Mouse (Mus musculus) myocyte (in vitro differentiated cells): ENCODE measurements around the gene Psme2.

Experiments used
- CEBPB ChIP-seq: IDR thresholded peaks from 2 replicates; pipeline ENCODE4 v1.6.1; 2011; ENCODE audit warnings: mild to moderate bottlenecking, moderate library complexity; ENCODE audit not compliant: poor library complexity, insufficient read depth, severe bottlenecking
- E2F4 ChIP-seq: IDR thresholded peaks from one replicate; pipeline ENCODE4 v1.6.1; 2011; ENCODE audit warnings: mild to moderate bottlenecking, control low read depth, moderate library complexity; ENCODE audit not compliant: insufficient read depth
- MAX ChIP-seq: IDR thresholded peaks from one replicate; pipeline ENCODE4 v1.6.1; 2011; ENCODE audit warnings: low read depth, mild to moderate bottlenecking, control low read depth
- MYOD1 ChIP-seq, 3 experiments: IDR thresholded peaks; one replicate each; pipeline ENCODE4 v1.6.1; 2011; ENCODE audit warnings: control low read depth in 2 of 3, low read depth in 2 of 3, mild to moderate bottlenecking in 2 of 3, moderate library complexity in 1 of 3; ENCODE audit not compliant: insufficient read length in 2 of 3, control insufficient read depth in 1 of 3
- MYOG ChIP-seq, 3 experiments: IDR thresholded peaks; one replicate each; pipeline ENCODE4 v1.6.1; 2011; ENCODE audit warnings: control low read depth in 2 of 3, low read depth in 2 of 3, mild to moderate bottlenecking in 2 of 3; ENCODE audit not compliant: insufficient read length in 2 of 3, control insufficient read depth in 1 of 3, insufficient read depth in 1 of 3
- POLR2A ChIP-seq: IDR thresholded peaks from one replicate; pipeline ENCODE4 v1.6.1; 2011; ENCODE audit warnings: low read depth, mild to moderate bottlenecking, control low read depth, moderate library complexity; ENCODE audit not compliant: insufficient read length
- POLR2AphosphoS2 ChIP-seq: IDR thresholded peaks from one replicate; pipeline ENCODE4 v1.6.1; 2011; ENCODE audit warnings: low read depth, control low read depth; ENCODE audit not compliant: insufficient read length
- REST ChIP-seq: IDR thresholded peaks from one replicate; pipeline ENCODE4 v1.6.1; 2011; ENCODE audit warnings: mild to moderate bottlenecking, control low read depth, moderate library complexity; ENCODE audit not compliant: insufficient read depth, insufficient read length
- TCF12 ChIP-seq: IDR thresholded peaks from one replicate; pipeline ENCODE4 v1.6.1; 2011; ENCODE audit warnings: mild to moderate bottlenecking, control low read depth; ENCODE audit not compliant: poor library complexity, insufficient read depth, severe bottlenecking

GRCm38 (mm10) chr14:55629312-55629711 is 38.4 kb upstream of the Psme2 start:
- no peak for TF ChIP-seq POLR2A
- TF ChIP-seq MAX: no peak
- TF ChIP-seq TCF12: no peak
- no peak for TF ChIP-seq MYOD1 (IDR thresholded peaks at IDR 0.05; ENCODE audit: control insufficient read depth in 1 of 3, insufficient read length in 2 of 3, low read depth in 2 of 3)
- no peak for TF ChIP-seq MYOG (IDR thresholded peaks at IDR 0.05; ENCODE audit: control insufficient read depth in 1 of 3, insufficient read depth in 1 of 3, insufficient read length in 2 of 3, low read depth in 2 of 3)
- TF ChIP-seq E2F4: no peak
- no peak for TF ChIP-seq POLR2AphosphoS2
- TF ChIP-seq CEBPB: no peak
- TF ChIP-seq REST: no peak
